Comparison of ENCODE assay signal across 8 mouse cellular contexts in the genomic region with DNA sequence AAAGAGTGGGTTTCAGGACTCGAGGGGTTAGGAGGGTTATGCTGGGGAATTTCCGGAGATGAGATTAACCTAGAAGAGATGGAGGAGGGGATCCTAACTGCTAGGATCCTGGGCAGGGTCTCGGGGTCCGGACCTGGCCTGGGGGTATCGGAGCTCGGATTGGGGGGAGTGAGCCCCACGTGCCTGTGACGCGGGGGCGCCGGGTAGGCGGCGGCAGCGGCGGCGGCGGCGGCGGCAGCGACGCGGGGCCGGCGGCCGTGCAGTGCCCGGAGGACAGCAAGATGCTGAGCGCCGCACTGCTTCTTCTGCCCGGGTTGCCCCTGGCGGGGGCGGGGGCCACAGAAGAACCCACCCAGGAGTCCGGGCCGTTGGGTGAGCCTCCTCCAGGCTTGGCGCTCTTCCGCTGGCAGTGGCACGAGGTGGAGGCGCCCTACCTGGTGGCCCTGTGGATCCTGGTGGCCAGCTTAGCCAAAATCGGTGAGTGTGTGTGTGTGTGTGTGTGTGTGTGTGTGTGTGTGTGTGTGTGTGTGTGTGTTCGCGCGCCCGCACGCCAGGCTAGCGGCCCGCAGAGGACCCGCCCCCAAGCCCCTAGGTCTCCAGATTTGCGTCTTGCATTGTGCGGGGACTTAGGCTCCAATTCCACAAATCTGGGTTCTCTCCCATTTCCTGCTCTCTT. TPM values are rescaled to one million over a fixed set of nuclear protein-coding genes. Genes with fewer than 3 reads are reported as not detected.
DNase-seq lines count a peak whose midpoint lies in the region; ATAC-seq and TF ChIP-seq lines count a peak whose summit lies in the region.

No protein-coding gene starts in this region.

- no peak for DNase-seq in heart, postnatal 36 days
- no peak for DNase-seq in CH12.LX (ENCODE audit: extremely low read depth)
- peak; percentile 65 for DNase-seq in cerebellum, adult 8-10 months
- DNase-seq in urinary bladder, postnatal 36 days (ENCODE audit: low spot score in 2 of 2), result no peak

- dilution Hi-C loops in CH12.LX (cut with MboI; ENCODE audit: extremely low pct_ligation_motif_present, extremely low pct_unique_long_range_greater_than_20kb, low sequenced_read_pairs), result no loop called here

- no peak for ATAC-seq in heart, embryonic 12.5 days (ENCODE audit: insufficient number of reproducible peaks, low FRiP score)
- ATAC-seq in heart, embryonic 16.5 days (replicated peaks; ENCODE audit: extremely low read depth, insufficient read depth, low FRiP score), result no peak
- ATAC-seq in liver, embryonic 15.5 days (ENCODE audit: insufficient read depth), result no peak
- ATAC-seq in stomach, embryonic 14.5 days (ENCODE audit: insufficient number of reproducible peaks, insufficient read depth, low FRiP score, low read depth), result no peak

- TF ChIP-seq CTCF in CH12.LX (conservative IDR thresholded peaks at IDR 0.05 in 1 of 2, IDR thresholded peaks at IDR 0.05 in 1 of 2; ENCODE audit: low read depth in 2 of 2, low read length in 2 of 2), result no peak

- peak overlapping the region; percentile 78 for H3K4me3 ChIP-seq in heart, embryonic 12.5 days
- peak overlapping the region; percentile 56 to 80 (median 67) for H3K4me3 ChIP-seq in CH12.LX (replicated peaks in 1 of 3; ENCODE audit: low read depth in 2 of 3, low read length in 2 of 3, poor library complexity in 1 of 3)
- peak overlapping the region; percentile 73 for H3K4me3 ChIP-seq in heart, embryonic 16.5 days (ENCODE audit: low read length)
- peak overlapping the region; percentile 67 for H3K4me3 ChIP-seq in liver, embryonic 15.5 days (replicated peaks)
- peak overlapping the region; percentile 80 for H3K4me3 ChIP-seq in stomach, embryonic 14.5 days (ENCODE audit: low read depth, low read length)

- TF ChIP-seq RAD21 in CH12.LX (IDR thresholded peaks at IDR 0.05; ENCODE audit: low read depth, low read length), result no peak

- peak overlapping the region; percentile 99 for H3K4me2 ChIP-seq in heart, embryonic 12.5 days
- peak overlapping the region; percentile 90 for H3K4me2 ChIP-seq in CH12.LX (ENCODE audit: insufficient read depth, low read depth, poor library complexity, severe bottlenecking)
- peak overlapping the region; percentile 87 for H3K4me2 ChIP-seq in heart, embryonic 16.5 days (ENCODE audit: low read depth, low read length)
- peak overlapping the region; percentile 97 for H3K4me2 ChIP-seq in liver, embryonic 15.5 days
- H3K4me2 ChIP-seq in stomach, embryonic 14.5 days (replicated peaks; ENCODE audit: low read depth, low read length), result peak overlapping the region; percentile 95

- H3K9ac ChIP-seq in heart, embryonic 12.5 days, result peak overlapping the region; percentile 74
- H3K9ac ChIP-seq in CH12.LX (ENCODE audit: insufficient read depth, low read depth), result peak overlapping the region; percentile 56
- H3K9ac ChIP-seq in heart, embryonic 16.5 days (ENCODE audit: low read length), result peak overlapping the region; percentile 73
- H3K9ac ChIP-seq in liver, embryonic 15.5 days, result peak overlapping the region; percentile 69; the same call in 1 of the 2 replicates
- H3K9ac ChIP-seq in stomach, embryonic 14.5 days (replicated peaks; ENCODE audit: low read depth, low read length), result peak overlapping the region; percentile 67

- TF ChIP-seq POLR2A in CH12.LX (IDR thresholded peaks at IDR 0.05; ENCODE audit: low read depth, low read length), result no peak

- H3K4me1 ChIP-seq in heart, embryonic 12.5 days (replicated peaks), result peaks cover 43% of the 10 kb centered on the region
- H3K4me1 ChIP-seq in CH12.LX (ENCODE audit: control insufficient read depth in 1 of 2, insufficient read depth in 2 of 2), result peaks cover 15 to 38% of the 10 kb centered on the region in 2 experiments
- peaks cover 42% of the 10 kb centered on the region for H3K4me1 ChIP-seq in heart, embryonic 16.5 days (ENCODE audit: control insufficient read depth, insufficient read depth, low read length)
- peaks cover 50% of the 10 kb centered on the region for H3K4me1 ChIP-seq in liver, embryonic 15.5 days (replicated peaks)
- peaks cover 19% of the 10 kb centered on the region for H3K4me1 ChIP-seq in stomach, embryonic 14.5 days (ENCODE audit: control insufficient read depth, insufficient read depth, low read length)

- in situ Hi-C loops in CH12.LX (cut with MboI; ENCODE audit: low pct_ligation_motif_present, low pct_unique_long_range_greater_than_20kb, low sequenced_read_pairs), result no loop called here

- no peaks in the 10 kb centered on the region; the same call in 1 of the 2 replicates for H3K79me2 ChIP-seq in CH12.LX (replicated peaks; ENCODE audit: control insufficient read depth, extremely low read depth, insufficient read depth, poor library complexity, severe bottlenecking)

- intact Hi-C loops in heart, postnatal 36 days (cut with DNase I), result no loop called here

- H3K36me3 ChIP-seq in heart, embryonic 12.5 days, result no peaks in the 10 kb centered on the region
- no peaks in the 10 kb centered on the region for H3K36me3 ChIP-seq in CH12.LX (replicated peaks in 1 of 2; ENCODE audit: control insufficient read depth in 1 of 2, insufficient read depth in 1 of 2, low read length in 1 of 2)
- no peaks in the 10 kb centered on the region for H3K36me3 ChIP-seq in heart, embryonic 16.5 days (ENCODE audit: control insufficient read depth, insufficient read depth)
- no peaks in the 10 kb centered on the region for H3K36me3 ChIP-seq in liver, embryonic 15.5 days (replicated peaks)
- H3K36me3 ChIP-seq in stomach, embryonic 14.5 days (ENCODE audit: control insufficient read depth, insufficient read depth, low read length), result no peaks in the 10 kb centered on the region

- H3K27ac ChIP-seq in heart, embryonic 12.5 days (ENCODE audit: poor library complexity, severe bottlenecking), result no peak overlapping the region
- no peak overlapping the region for H3K27ac ChIP-seq in CH12.LX (ENCODE audit: insufficient read depth, low read depth)
- no peak overlapping the region for H3K27ac ChIP-seq in heart, embryonic 16.5 days (ENCODE audit: low read length)
- no peak overlapping the region for H3K27ac ChIP-seq in liver, embryonic 15.5 days (replicated peaks)
- 0 out of 2 replicates have a peak overlapping the region, but pooled peaks have one; percentile 34 for H3K27ac ChIP-seq in stomach, embryonic 14.5 days (ENCODE audit: low read length)

- WGBS in heart, embryonic 12.5 days, result 0% methylated on average over 37 of the region's 48 CpGs
- WGBS in heart, embryonic 16.5 days, result under 1% methylated on average over 44 of the region's 48 CpGs
- 1% methylated on average over 48 of the region's 48 CpGs for WGBS in liver, embryonic 15.5 days (ENCODE audit: insufficient replicate concordance)
- 0% methylated on average over 42 of the region's 48 CpGs for WGBS in stomach, embryonic 14.5 days

- no peak for TF ChIP-seq EP300 in CH12.LX (IDR thresholded peaks at IDR 0.05; ENCODE audit: low read length)

- H3K9me3 ChIP-seq in heart, embryonic 12.5 days (replicated peaks), result no peaks in the 10 kb centered on the region
- no peaks in the 10 kb centered on the region for H3K9me3 ChIP-seq in CH12.LX (replicated peaks; ENCODE audit: low read length)
- no peaks in the 10 kb centered on the region for H3K9me3 ChIP-seq in heart, embryonic 16.5 days (replicated peaks; ENCODE audit: control insufficient read depth, low read length)
- H3K9me3 ChIP-seq in liver, embryonic 15.5 days (replicated peaks), result no peaks in the 10 kb centered on the region
- no peaks in the 10 kb centered on the region for H3K9me3 ChIP-seq in stomach, embryonic 14.5 days (ENCODE audit: control insufficient read depth, low read depth, low read length)

- H3K27me3 ChIP-seq in heart, embryonic 12.5 days (replicated peaks), result no peaks in the 10 kb centered on the region; the same call in 1 of the 2 replicates
- peaks cover 17% of the 10 kb centered on the region for H3K27me3 ChIP-seq in CH12.LX (replicated peaks)
- peaks cover 2% of the 10 kb centered on the region; the same call in 1 of the 2 replicates for H3K27me3 ChIP-seq in heart, embryonic 16.5 days (ENCODE audit: control insufficient read depth, insufficient read depth, low read length)
- H3K27me3 ChIP-seq in liver, embryonic 15.5 days, result peaks cover 94% of the 10 kb centered on the region
- no peaks in the 10 kb centered on the region for H3K27me3 ChIP-seq in stomach, embryonic 14.5 days (ENCODE audit: control insufficient read depth, insufficient read depth, low read length)

RNA-seq across cellular contexts. Expression of a gene that starts 0.6 kb away (rescaled TPM):
- polyA plus RNA-seq in heart, embryonic 12.5 days (2016; fragmentation: Nextera tagmentation; extraction: Ambion mirVana), result 1.6 and 2.0 TPM in 2 replicates
- total RNA-seq in heart, postnatal 36 days (2021), result under 1 TPM; 0.44 to 0.62 TPM
- total RNA-seq in CH12.LX (2012; rRNA removed) (3.5 and 4.5 TPM in 2 replicates), CH12.LX (2014; rRNA removed) (0.72 and 0.95 TPM in 2 replicates)
- 3.1 and 3.5 TPM in 2 replicates for polyA plus RNA-seq in CH12.LX (2012; ENCODE audit: insufficient read length, low read depth)
- polyA plus RNA-seq in heart, embryonic 16.5 days (2015; fragmentation: Nextera tagmentation; extraction: Ambion mirVana), result 1.1 and 1.4 TPM in 2 replicates
- polyA plus RNA-seq in liver, embryonic 15.5 days (2015; fragmentation: Nextera tagmentation; extraction: Ambion mirVana), result 0.13 TPM in 2 replicates
- polyA plus RNA-seq in stomach, embryonic 14.5 days (2014; fragmentation: Nextera tagmentation; extraction: Ambion mirVana), result 3.2 and 3.7 TPM in 2 replicates

RNA-seq across cellular contexts. Expression of a gene that starts 1.5 kb away (rescaled TPM):
- polyA plus RNA-seq in heart, embryonic 12.5 days (2016; fragmentation: Nextera tagmentation; extraction: Ambion mirVana), result 1.6 and 2.0 TPM in 2 replicates
- total RNA-seq in heart, postnatal 36 days (2021), result 1 to 10 TPM; 6.5 to 9.6 TPM
- total RNA-seq in CH12.LX (2012; rRNA removed) (3.1 and 3.5 TPM in 2 replicates), CH12.LX (2014; rRNA removed) (0.81 and 1.8 TPM in 2 replicates)
- polyA plus RNA-seq in CH12.LX (2012; ENCODE audit: insufficient read length, low read depth), result 7.4 and 8.1 TPM in 2 replicates
- polyA plus RNA-seq in heart, embryonic 16.5 days (2015; fragmentation: Nextera tagmentation; extraction: Ambion mirVana), result 1.1 and 2.3 TPM in 2 replicates
- 0.53 and 0.70 TPM in 2 replicates for polyA plus RNA-seq in liver, embryonic 15.5 days (2015; fragmentation: Nextera tagmentation; extraction: Ambion mirVana)
- polyA plus RNA-seq in stomach, embryonic 14.5 days (2014; fragmentation: Nextera tagmentation; extraction: Ambion mirVana), result 3.5 and 6.3 TPM in 2 replicates

RNA-seq across cellular contexts. Expression of a gene that starts 23.1 kb away (rescaled TPM):
- 73.5 and 80.7 TPM in 2 replicates for polyA plus RNA-seq in heart, embryonic 12.5 days (2016; fragmentation: Nextera tagmentation; extraction: Ambion mirVana)
- total RNA-seq in heart, postnatal 36 days (2021), result 10 to 100 TPM; 22.1 to 24.0 TPM
- 88.1 and 113 TPM in 2 replicates for total RNA-seq in CH12.LX (2012; rRNA removed)
- 133 and 135 TPM in 2 replicates for total RNA-seq in CH12.LX (2014; rRNA removed)
- 76.2 and 99.9 TPM in 2 replicates for polyA plus RNA-seq in CH12.LX (2012; ENCODE audit: insufficient read length, low read depth)
- 82.1 and 84.2 TPM in 2 replicates for polyA plus RNA-seq in heart, embryonic 16.5 days (2015; fragmentation: Nextera tagmentation; extraction: Ambion mirVana)
- 91.2 and 91.8 TPM in 2 replicates for polyA plus RNA-seq in liver, embryonic 15.5 days (2015; fragmentation: Nextera tagmentation; extraction: Ambion mirVana)
- polyA plus RNA-seq in stomach, embryonic 14.5 days (2014; fragmentation: Nextera tagmentation; extraction: Ambion mirVana), result 122 and 128 TPM in 2 replicates

RNA-seq across cellular contexts. Expression of a gene that starts 23.2 kb away (rescaled TPM):
- 1.3 TPM in 2 replicates for polyA plus RNA-seq in heart, embryonic 12.5 days (2016; fragmentation: Nextera tagmentation; extraction: Ambion mirVana)
- total RNA-seq in heart, postnatal 36 days (2021), result 1 to 10 TPM; 1.2 to 1.3 TPM
- total RNA-seq in CH12.LX (2012; rRNA removed) (1.7 and 1.8 TPM in 2 replicates), CH12.LX (2014; rRNA removed) (0.73 and 1.4 TPM in 2 replicates)
- polyA plus RNA-seq in CH12.LX (2012; ENCODE audit: insufficient read length, low read depth), result 1.4 and 1.8 TPM in 2 replicates
- 0.80 and 0.84 TPM in 2 replicates for polyA plus RNA-seq in heart, embryonic 16.5 days (2015; fragmentation: Nextera tagmentation; extraction: Ambion mirVana)
- 10.4 and 11.8 TPM in 2 replicates for polyA plus RNA-seq in liver, embryonic 15.5 days (2015; fragmentation: Nextera tagmentation; extraction: Ambion mirVana)
- 2.6 and 3.6 TPM in 2 replicates for polyA plus RNA-seq in stomach, embryonic 14.5 days (2014; fragmentation: Nextera tagmentation; extraction: Ambion mirVana)

RNA-seq across cellular contexts. Expression of a gene that starts 23.8 kb away (rescaled TPM):
- polyA plus RNA-seq in heart, embryonic 12.5 days (2016; fragmentation: Nextera tagmentation; extraction: Ambion mirVana), result 0.23 TPM in 1 of 2 replicates, not detected in the other
- total RNA-seq in heart, postnatal 36 days (2021), result not detected
- total RNA-seq in CH12.LX (2012; rRNA removed) (0.80 and 1.1 TPM in 2 replicates), CH12.LX (2014; rRNA removed) (0.44 and 0.59 TPM in 2 replicates)
- polyA plus RNA-seq in CH12.LX (2012; ENCODE audit: insufficient read length, low read depth), result 0.33 and 0.54 TPM in 2 replicates
- polyA plus RNA-seq in heart, embryonic 16.5 days (2015; fragmentation: Nextera tagmentation; extraction: Ambion mirVana), result 0.18 and 0.21 TPM in 2 replicates
- not detected in 2 replicates for polyA plus RNA-seq in liver, embryonic 15.5 days (2015; fragmentation: Nextera tagmentation; extraction: Ambion mirVana)
- polyA plus RNA-seq in stomach, embryonic 14.5 days (2014; fragmentation: Nextera tagmentation; extraction: Ambion mirVana), result 0.14 and 0.64 TPM in 2 replicates
